Mouse (Mus musculus) hindbrain, embryonic 15.5 days (tissue): ENCODE data around the gene Krt84. TPM values are rescaled to one million over a fixed set of nuclear protein-coding genes. Genes with fewer than 3 reads are reported as not detected.

Experiments
- ATAC-seq: fragments of 200-750 bp; cut with Nextera tagmentation; 2 replicates; pipeline ENCODE4 v1.8.0; 2017; ENCODE audit warnings: low read depth, moderate number of reproducible peaks, moderate TSS enrichment; ENCODE audit not compliant: low FRiP score
- H3K27ac ChIP-seq: fragments of 300-500 bp; sonication (generic); replicated peaks from 2 replicates; pipeline ENCODE4 v1.5.1; 2015; ENCODE audit warnings: mild to moderate bottlenecking, inconsistent platforms
- H3K27me3 ChIP-seq: fragments of 300-500 bp; sonication (generic); 2 replicates; pipeline ENCODE4 v1.6.1; 2015; ENCODE audit warnings: control low read depth, inconsistent platforms
- H3K36me3 ChIP-seq: fragments of 300-500 bp; sonication (generic); 2 replicates; pipeline ENCODE4 v1.6.1; 2015; ENCODE audit warnings: control low read depth, inconsistent platforms
- H3K4me1 ChIP-seq: fragments of 300-500 bp; sonication (generic); replicated peaks from 2 replicates; pipeline ENCODE4 v1.6.1; 2015; ENCODE audit warnings: control low read depth, inconsistent platforms
- H3K4me2 ChIP-seq: fragments of 300-500 bp; sonication (generic); 2 replicates; pipeline ENCODE4 v1.6.1; 2015; ENCODE audit warnings: moderate library complexity, mild to moderate bottlenecking, inconsistent platforms
- H3K4me3 ChIP-seq: fragments of 300-500 bp; sonication (generic); 2 replicates; pipeline ENCODE4 v1.5.1; 2015; ENCODE audit warnings: mild to moderate bottlenecking, inconsistent platforms
- H3K9ac ChIP-seq: fragments of 300-500 bp; sonication (generic); 2 replicates; pipeline ENCODE4 v1.6.1; 2015; ENCODE audit warnings: inconsistent platforms
- H3K9me3 ChIP-seq: fragments of 300-500 bp; sonication (generic); 2 replicates; pipeline ENCODE4 v1.6.1; 2016; ENCODE audit warnings: control low read depth, inconsistent platforms
- WGBS: fragments of 180-500 bp; shearing (Covaris S2); methylation state at CpG from one replicate; pipeline ENCODE4 v1.1.7; 2015; 5-methylcytosine and 5-hydroxymethylcytosine counted together
- polyA plus RNA-seq: library from polyadenylated mRNA; unstranded; fragments of >200 nt; fragmentation: Nextera tagmentation; extraction: Ambion mirVana; gene quantifications from 2 replicates; pipeline ENCODE4 v1.2.1, GENCODE M21; 2015

The Krt84 gene
- polyA plus RNA-seq: 0.05 TPM in 1 of 2 replicates, not detected in the other

- H3K36me3 ChIP-seq: no peaks in the 10 kb centered on the region
- no peaks in the 10 kb centered on the region for H3K9me3 ChIP-seq
- no peak within 1 kb of the TSS for H3K9ac ChIP-seq
- H3K4me1 ChIP-seq: no peaks in the 10 kb centered on the region
- no peak for ATAC-seq
- no peak within 1 kb of the TSS for H3K4me2 ChIP-seq
- 82% methylated on average over 7 of the region's 7 CpGs for WGBS
- no peak within 1 kb of the TSS for H3K27ac ChIP-seq
- no peak within 1 kb of the TSS for H3K4me3 ChIP-seq
- H3K27me3 ChIP-seq: no peaks in the 10 kb centered on the region
Observed at GRCm38 (mm10) chr15:101532720-101533119, at the start of gene Krt84. TSS of gene Krt84 (minus strand) at chr15:101532820.

DNA sequence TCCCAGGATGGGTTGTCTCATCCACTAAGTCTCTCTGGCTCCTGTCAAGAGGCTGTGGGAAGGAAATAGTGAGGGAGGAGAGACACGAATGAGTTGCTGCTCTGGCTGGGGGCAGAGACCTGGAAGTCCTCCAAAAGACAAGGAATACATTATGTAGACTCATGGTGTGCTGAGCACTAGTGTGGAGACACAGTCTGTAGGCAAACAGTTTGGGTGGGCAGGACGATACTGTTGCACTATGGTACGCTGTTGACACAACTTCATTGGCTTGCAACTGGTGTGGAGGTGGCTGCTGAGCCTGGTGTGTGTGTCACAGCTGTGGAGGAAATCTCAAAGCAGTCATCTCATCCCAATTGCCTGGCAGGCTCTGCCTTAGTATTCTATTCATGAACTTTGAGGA lies 49.1 kb upstream of the Krt84 start:
- Histone ChIP-seq H3K4me1 (no peaks in the 10 kb centered on the region), H3K27me3 (no peaks in the 10 kb centered on the region), H3K9ac (no peak overlapping the region), H3K4me2 (no peak overlapping the region), H3K9me3 (no peaks in the 10 kb centered on the region), H3K36me3 (no peaks in the 10 kb centered on the region), H3K27ac (no peak overlapping the region), H3K4me3 (no peak overlapping the region)
- 83% methylated on average over 3 of the region's 3 CpGs for WGBS
- no peak for ATAC-seq

DNA sequence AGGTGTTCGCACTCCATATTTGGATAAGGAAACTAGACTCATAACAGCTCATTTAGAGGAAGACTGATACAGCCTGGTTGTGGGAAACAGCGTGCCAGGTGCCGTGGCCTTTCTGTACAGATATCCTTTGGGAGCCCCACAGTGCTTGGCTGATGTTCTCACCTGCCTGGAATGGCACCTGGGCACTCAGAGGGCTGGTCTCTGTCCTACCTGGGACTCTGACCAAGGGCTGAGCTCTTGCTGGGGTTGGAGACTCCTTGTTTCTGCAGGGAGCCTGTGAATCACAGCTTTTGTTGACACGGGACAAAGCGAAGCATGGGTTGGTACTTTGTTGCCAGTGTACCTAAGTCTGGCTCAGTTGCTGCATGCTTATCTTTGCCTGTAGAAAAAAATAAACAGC lies 42.9 kb upstream of the Krt84 start:
- Histone ChIP-seq H3K4me3 (no peak overlapping the region), H3K27ac (no peak overlapping the region), H3K4me1 (no peaks in the 10 kb centered on the region), H3K9ac (no peak overlapping the region), H3K36me3 (no peaks in the 10 kb centered on the region), H3K27me3 (no peaks in the 10 kb centered on the region), H3K4me2 (no peak overlapping the region), H3K9me3 (no peaks in the 10 kb centered on the region)
- ATAC-seq: no peak
- WGBS: 91% methylated on average over 5 of the region's 5 CpGs

- WGBS: 82% methylated on average over 15 of the region's 15 CpGs
- Histone ChIP-seq H3K27ac (no peak within 1 kb of the TSS), H3K4me3 (no peak within 1 kb of the TSS), H3K36me3 (no peaks in the 10 kb centered on the region), H3K27me3 (no peaks in the 10 kb centered on the region), H3K4me2 (no peak within 1 kb of the TSS), H3K9me3 (no peaks in the 10 kb centered on the region), H3K4me1 (no peaks in the 10 kb centered on the region), H3K9ac (no peak within 1 kb of the TSS)
- ATAC-seq: no peak
Observed at GRCm38 (mm10) chr15:101573796-101574345, 41.3 kb upstream of the Krt84 start, which contains the start of gene Krt75. TSS of gene Krt75 (minus strand) at chr15:101573904.

DNA sequence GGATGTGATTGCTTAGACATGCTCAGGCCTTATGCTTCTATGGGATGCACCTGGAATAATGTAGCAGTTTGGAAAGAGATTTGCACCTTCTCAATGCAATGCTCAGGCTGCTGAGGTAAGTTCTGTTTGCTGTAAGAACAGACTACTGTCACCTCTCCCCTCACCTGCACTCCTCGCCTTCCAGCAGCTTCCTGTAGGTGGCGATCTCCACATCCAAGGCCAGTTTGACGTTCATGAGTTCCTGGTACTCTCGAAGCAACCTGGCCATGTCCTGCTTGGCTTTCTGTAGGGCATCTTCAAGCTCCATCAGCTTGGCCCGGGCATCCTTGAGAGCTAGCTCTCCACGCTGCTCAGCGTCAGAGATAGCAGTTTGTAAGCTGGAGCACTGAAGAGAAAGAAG lies 35.2 kb upstream of the Krt84 start:
- no peak overlapping the region for H3K9ac ChIP-seq
- WGBS: 52% methylated on average over 7 of the region's 7 CpGs
- no peaks in the 10 kb centered on the region for H3K36me3 ChIP-seq
- H3K27ac ChIP-seq: no peak overlapping the region
- no peaks in the 10 kb centered on the region for H3K9me3 ChIP-seq
- no peak overlapping the region for H3K4me3 ChIP-seq
- no peak overlapping the region for H3K4me2 ChIP-seq
- no peak for ATAC-seq
- no peaks in the 10 kb centered on the region for H3K4me1 ChIP-seq
- H3K27me3 ChIP-seq: no peaks in the 10 kb centered on the region

- 76% methylated on average over 5 of the region's 5 CpGs for WGBS
- no peaks in the 10 kb centered on the region for H3K9me3 ChIP-seq
- H3K27me3 ChIP-seq: no peaks in the 10 kb centered on the region
- no peak within 1 kb of the TSS for H3K4me3 ChIP-seq
- no peak for ATAC-seq
- H3K27ac ChIP-seq: no peak within 1 kb of the TSS
- no peak within 1 kb of the TSS for H3K9ac ChIP-seq
- H3K4me2 ChIP-seq: no peak within 1 kb of the TSS
- H3K4me1 ChIP-seq: no peaks in the 10 kb centered on the region
- no peaks in the 10 kb centered on the region for H3K36me3 ChIP-seq
Observed at GRCm38 (mm10) chr15:101562850-101563249, 30.2 kb upstream of the Krt84 start, which contains the start of gene Krt90. TSS of gene Krt90 (minus strand) at chr15:101562950.

- WGBS: 4% methylated on average over 7 of the region's 7 CpGs
Observed at GRCm38 (mm10) chr15:101558034-101558646, 25.5 kb upstream of the Krt84 start.

DNA sequence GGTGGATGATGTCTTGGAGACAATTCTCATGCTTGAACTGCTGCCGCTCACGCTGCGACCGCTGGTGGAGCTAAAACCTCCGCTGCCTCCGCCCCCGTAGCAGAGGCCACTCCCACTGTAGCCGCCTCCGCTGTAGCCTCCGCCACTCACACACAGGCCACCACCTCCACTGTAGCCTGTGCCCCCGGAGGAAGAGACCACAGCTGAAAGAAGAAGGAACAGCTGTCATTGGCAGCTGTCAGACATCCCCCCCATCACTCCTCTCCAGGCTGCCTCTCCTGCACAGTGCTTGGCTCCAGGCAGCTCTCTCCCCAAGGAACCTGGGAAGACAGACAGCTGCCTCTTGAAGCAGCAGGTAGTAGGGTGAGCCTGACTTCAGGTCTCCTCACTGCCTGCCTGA lies 20.5 kb upstream of the Krt84 start:
- Histone ChIP-seq H3K27me3 (no peaks in the 10 kb centered on the region), H3K4me2 (peak overlapping the region; percentile 48), H3K9me3 (no peaks in the 10 kb centered on the region), H3K27ac (no peak overlapping the region), H3K4me1 (peaks cover 9% of the 10 kb centered on the region), H3K9ac (no peak overlapping the region), H3K4me3 (peak overlapping the region; percentile 11; the same call in 1 of the 2 replicates), H3K36me3 (no peaks in the 10 kb centered on the region)
- peak; percentile 80 for ATAC-seq
- WGBS: under 1% methylated on average over 11 of the region's 11 CpGs

More at GRCm38 (mm10) chr15:101558034-101558646, 25.5 kb upstream of the Krt84 start:
- Histone ChIP-seq H3K4me2 (no peak overlapping the region), H3K36me3 (no peaks in the 10 kb centered on the region), H3K4me3 (no peak overlapping the region), H3K9ac (no peak overlapping the region), H3K27me3 (no peaks in the 10 kb centered on the region), H3K4me1 (peaks cover 3% of the 10 kb centered on the region), H3K9me3 (no peaks in the 10 kb centered on the region), H3K27ac (no peak overlapping the region)
- ATAC-seq: no peak

DNA sequence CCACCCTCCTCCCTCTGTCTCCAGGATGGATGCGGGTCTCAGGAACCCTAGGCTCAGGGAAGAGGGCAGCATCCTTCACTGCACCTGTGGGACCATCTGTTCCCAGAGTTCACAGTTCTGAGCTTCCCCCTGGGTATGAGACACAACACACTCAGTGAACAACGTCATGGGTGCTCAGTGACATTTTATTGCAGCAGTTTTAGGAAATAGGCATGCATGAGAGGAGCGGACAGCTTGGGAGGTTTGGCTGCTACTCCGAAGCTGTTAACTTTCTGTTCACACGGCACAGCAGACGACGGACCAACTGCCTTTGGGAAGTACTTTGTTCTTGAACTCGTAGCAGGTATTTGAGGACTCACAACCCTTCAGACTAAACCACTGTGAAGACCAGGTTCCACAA lies 19.6 kb upstream of the Krt84 start:
- H3K27ac ChIP-seq: no peak overlapping the region
- H3K27me3 ChIP-seq: no peaks in the 10 kb centered on the region
- no peak for ATAC-seq

DNA sequence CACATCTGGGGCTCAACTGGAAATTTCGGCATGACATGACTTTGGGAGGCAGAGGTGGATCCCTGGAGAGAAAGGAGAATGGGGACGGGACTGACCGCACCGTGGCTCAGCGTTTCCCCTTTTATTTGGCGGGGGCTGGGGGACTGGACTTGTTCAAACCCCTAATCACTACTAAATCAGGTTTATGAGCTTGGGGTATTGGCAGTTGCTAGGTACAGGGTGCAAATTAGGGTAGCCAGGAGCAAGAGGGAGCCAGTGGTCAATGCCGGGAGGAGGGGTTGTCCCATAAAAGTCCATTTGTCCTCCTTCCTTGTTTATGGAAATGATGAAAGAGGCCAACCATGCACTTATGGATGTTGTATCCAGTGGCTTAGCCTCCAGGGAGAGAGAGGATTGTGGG lies 17.9 kb upstream of the Krt84 start, which contains the start of gene Krt82:
Gene Krt82, minus strand, starts transcription at position 101 of the 400 bp plus-strand sequence.
- Histone ChIP-seq H3K27me3 (no peaks in the 10 kb centered on the region), H3K4me2 (no peak within 1 kb of the TSS), H3K4me1 (peaks cover 9% of the 10 kb centered on the region), H3K4me3 (no peak within 1 kb of the TSS), H3K36me3 (no peaks in the 10 kb centered on the region), H3K27ac (no peak within 1 kb of the TSS), H3K9me3 (no peaks in the 10 kb centered on the region), H3K9ac (no peak within 1 kb of the TSS)
- ATAC-seq: no peak
- 81% methylated on average over 7 of the region's 7 CpGs for WGBS

More for the DNA sequence above, 19.6 kb upstream of the Krt84 start:
- Histone ChIP-seq H3K9me3 (no peaks in the 10 kb centered on the region), H3K9ac (no peak overlapping the region), H3K36me3 (no peaks in the 10 kb centered on the region), H3K4me1 (peaks cover 9% of the 10 kb centered on the region), H3K4me3 (no peak overlapping the region), H3K4me2 (no peak overlapping the region)
- 84% methylated on average over 8 of the region's 8 CpGs for WGBS

GRCm38 (mm10) chr15:101544478-101544877 lies 11.9 kb upstream of the Krt84 start:
- Histone ChIP-seq H3K27ac (no peak overlapping the region), H3K4me1 (0 out of 2 replicates have a peak, but pooled peaks cover 5% of the 10 kb centered on the region), H3K4me2 (no peak overlapping the region), H3K9me3 (no peaks in the 10 kb centered on the region), H3K4me3 (no peak overlapping the region), H3K9ac (no peak overlapping the region), H3K27me3 (no peaks in the 10 kb centered on the region), H3K36me3 (no peaks in the 10 kb centered on the region)
- WGBS: 65% methylated on average over 3 of the region's 3 CpGs
- no peak for ATAC-seq

DNA sequence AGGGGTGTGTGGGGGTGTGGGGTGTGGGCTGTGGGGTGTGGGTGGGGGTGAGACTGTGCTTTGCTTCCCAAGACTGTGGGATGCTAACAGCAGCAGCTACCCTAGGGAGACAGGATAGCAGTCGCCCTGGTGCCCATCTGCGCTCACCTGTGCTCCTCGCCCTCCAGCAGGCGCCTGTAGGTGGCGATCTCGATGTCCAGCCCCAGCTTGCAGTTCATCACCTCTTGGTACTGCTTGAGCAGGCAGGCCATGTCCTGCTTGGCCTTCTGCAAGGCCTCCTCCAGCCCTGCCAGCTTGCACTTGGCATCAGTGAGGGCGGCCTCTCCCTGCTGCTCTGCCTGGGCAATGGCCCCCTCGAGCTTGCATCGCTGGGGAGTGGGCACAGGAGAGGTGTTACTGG lies 9.9 kb upstream of the Krt84 start:
- no peak overlapping the region for H3K27ac ChIP-seq
- no peaks in the 10 kb centered on the region for H3K27me3 ChIP-seq
- H3K9me3 ChIP-seq: no peaks in the 10 kb centered on the region
- H3K4me1 ChIP-seq: 0 out of 2 replicates have a peak, but pooled peaks cover 5% of the 10 kb centered on the region
- no peaks in the 10 kb centered on the region for H3K36me3 ChIP-seq
- 61% methylated on average over 9 of the region's 9 CpGs for WGBS
- no peak overlapping the region for H3K4me2 ChIP-seq
- H3K4me3 ChIP-seq: no peak overlapping the region
- no peak overlapping the region for H3K9ac ChIP-seq
- no peak for ATAC-seq
